Mouse (Mus musculus) urinary bladder, postnatal 10 days (tissue): Measurements from ENCODE around the gene Ccdc88a.

Source experiments
- DNase-seq: peaks from one replicate; pipeline ENCODE4 v3.0.0; 2022; ENCODE audit warnings: low spot score

Gene Ccdc88a

GRCm38 (mm10) chr11:29548504-29549424, 175.3 kb downstream of the Ccdc88a start:
- no peak for DNase-seq

- DNase-seq, result no peak
These were observed 175.9 kb downstream of the Ccdc88a start for GRCm38 (mm10) chr11:29549425-29549778.
